Mouse (Mus musculus) C2C12 (cell line): ENCODE results near the gene Cnksr3.

Experiments
- CTCF ChIP-seq: IDR thresholded peaks from one replicate; pipeline ENCODE4 v1.5.1; 2011; ENCODE audit not compliant: control insufficient read depth, insufficient read depth, insufficient read length
- MYOD1 ChIP-seq: IDR thresholded peaks from one replicate; pipeline ENCODE4 v1.6.1; 2011; ENCODE audit warnings: low read depth; ENCODE audit not compliant: control insufficient read depth, insufficient read length
- MYOG ChIP-seq: IDR thresholded peaks from one replicate; pipeline ENCODE4 v1.6.1; 2011; ENCODE audit not compliant: control insufficient read depth, insufficient read length; ENCODE audit errors: extremely low read depth
- USF1 ChIP-seq: IDR thresholded peaks from one replicate; pipeline ENCODE4 v1.6.1; 2011; ENCODE audit warnings: low read depth, mild to moderate bottlenecking, control low read depth, moderate library complexity

- TF ChIP-seq MYOG (no peak), MYOD1 (no peak), CTCF (no peak), USF1 (no peak)
Observed at GRCm38 (mm10) chr10:7176205-7176910, 35.7 kb downstream of the Cnksr3 start.
